In genomic region chr5:33352273-33352645, GRCm38 (mm10) we compare ENCODE assay signal across 15 mouse cellular contexts. TPM values are rescaled to one million over a fixed set of nuclear protein-coding genes. Genes with fewer than 3 reads are reported as not detected.
A peak's percentile ranks its signal among the peaks of the same experiment; 100 is the strongest.
DNase-seq lines count a peak whose midpoint lies in the region; ATAC-seq lines count a peak whose summit lies in the region.
"Had no signal": no experiment of that assay in that cellular context is flagged by ENCODE, and none has a peak within 500 bp of the region (broad histone marks: within the 10 kb centered on the region; RNA-seq: fewer than 3 reads in every experiment).

No protein-coding gene starts in this region.

- peak overlapping the region; percentile 28 for H3K4me2 ChIP-seq in liver, embryonic 16.5 days (ENCODE audit: low read depth, low read length)
- no peak overlapping the region for H3K4me2 ChIP-seq in stomach, embryonic 16.5 days (ENCODE audit: low read depth, low read length)
- H3K4me2 ChIP-seq in midbrain, embryonic 13.5 days (replicated peaks): no peak overlapping the region
- H3K4me2 ChIP-seq: heart, embryonic 15.5 days had no signal

- H3K27ac ChIP-seq in liver, embryonic 16.5 days (ENCODE audit: low read length): peak overlapping the region; percentile 54
- H3K27ac ChIP-seq in stomach, embryonic 16.5 days (ENCODE audit: low read length): peak overlapping the region; percentile 33; the same call in 1 of the 2 replicates
- H3K27ac ChIP-seq in midbrain, embryonic 13.5 days: no peak overlapping the region
- H3K27ac ChIP-seq: heart, embryonic 15.5 days; hindbrain, postnatal 0 days; liver, embryonic 14.5 days; midbrain, embryonic 10.5 days had no signal

- H3K4me3 ChIP-seq in liver, embryonic 16.5 days (ENCODE audit: low read depth, low read length): no peak overlapping the region
- H3K4me3 ChIP-seq in stomach, embryonic 16.5 days (replicated peaks; ENCODE audit: low read length): no peak overlapping the region
- H3K4me3 ChIP-seq in midbrain, embryonic 13.5 days (replicated peaks): no peak overlapping the region
- H3K4me3 ChIP-seq: heart, embryonic 15.5 days; midbrain, embryonic 10.5 days had no signal

- H3K27me3 ChIP-seq in liver, embryonic 16.5 days (ENCODE audit: control insufficient read depth, insufficient read depth, low read depth, low read length): no peaks in the 10 kb centered on the region
- no peaks in the 10 kb centered on the region for H3K27me3 ChIP-seq in stomach, embryonic 16.5 days (ENCODE audit: control insufficient read depth, insufficient read depth, low read length)
- H3K27me3 ChIP-seq in midbrain, embryonic 13.5 days: no peaks in the 10 kb centered on the region
- H3K27me3 ChIP-seq: heart, embryonic 15.5 days had no signal

- WGBS in liver, embryonic 16.5 days (ENCODE audit: insufficient replicate concordance): 53% methylated on average over 8 of the region's 8 CpGs
- WGBS in stomach, embryonic 16.5 days: 72% methylated on average over 8 of the region's 8 CpGs
- WGBS in midbrain, embryonic 13.5 days: 79% methylated on average over 8 of the region's 8 CpGs

- H3K9ac ChIP-seq in liver, embryonic 16.5 days (ENCODE audit: low read depth, low read length): no peak overlapping the region
- H3K9ac ChIP-seq in stomach, embryonic 16.5 days (ENCODE audit: low read length): no peak overlapping the region; the same call in 1 of the 2 replicates
- H3K9ac ChIP-seq in midbrain, embryonic 13.5 days (replicated peaks): no peak overlapping the region
- H3K9ac ChIP-seq: heart, embryonic 15.5 days; liver, embryonic 14.5 days had no signal

- DNase-seq in spleen, postnatal 36 days (ENCODE audit: low spot score in 2 of 2): peak; percentile 3 to 27
- DNase-seq in spleen, adult 18-20 months: no peak
- no peak for DNase-seq in urinary bladder, postnatal 36 days (ENCODE audit: low spot score in 2 of 2)
- DNase-seq: adrenal gland, postnatal 14 days; cerebellum, postnatal 25 days; gastrocnemius, postnatal 25 days had no signal

- peak; percentile 21; the same call in 1 of the 2 replicates for ATAC-seq in common myeloid progenitor, adult 5-6 weeks (replicated peaks; ENCODE audit: low read depth, poor library complexity, severe bottlenecking)
- no peak for ATAC-seq in liver, embryonic 16.5 days (ENCODE audit: low read depth)
- no peak for ATAC-seq in stomach, embryonic 16.5 days (ENCODE audit: insufficient read depth, low FRiP score)
- no peak for ATAC-seq in erythroid progenitor cell, adult 5-6 weeks (replicated peaks; ENCODE audit: low FRiP score, poor library complexity, severe bottlenecking)
- ATAC-seq in midbrain, embryonic 13.5 days: no peak
- ATAC-seq: hindbrain, postnatal 0 days had no signal

- H3K36me3 ChIP-seq in liver, embryonic 16.5 days (ENCODE audit: control insufficient read depth, insufficient read depth): no peaks in the 10 kb centered on the region
- no peaks in the 10 kb centered on the region for H3K36me3 ChIP-seq in stomach, embryonic 16.5 days (ENCODE audit: control insufficient read depth, insufficient read depth, low read length)
- H3K36me3 ChIP-seq in midbrain, embryonic 13.5 days: no peaks in the 10 kb centered on the region
- H3K36me3 ChIP-seq: heart, embryonic 15.5 days; midbrain, embryonic 10.5 days had no signal

- H3K4me1 ChIP-seq in liver, embryonic 16.5 days (ENCODE audit: control insufficient read depth, low read depth, low read length): peaks cover 9% of the 10 kb centered on the region
- peaks cover 12% of the 10 kb centered on the region for H3K4me1 ChIP-seq in stomach, embryonic 16.5 days (ENCODE audit: control insufficient read depth, insufficient read depth, low read length)
- H3K4me1 ChIP-seq in midbrain, embryonic 13.5 days (replicated peaks): peaks cover 14% of the 10 kb centered on the region; the same call in 1 of the 2 replicates

- no peaks in the 10 kb centered on the region for H3K9me3 ChIP-seq in liver, embryonic 16.5 days (replicated peaks; ENCODE audit: control insufficient read depth, low read length)
- H3K9me3 ChIP-seq in stomach, embryonic 16.5 days (replicated peaks; ENCODE audit: control insufficient read depth, low read length): no peaks in the 10 kb centered on the region
- no peaks in the 10 kb centered on the region for H3K9me3 ChIP-seq in midbrain, embryonic 13.5 days
- H3K9me3 ChIP-seq: heart, embryonic 15.5 days; midbrain, embryonic 10.5 days had no signal

RNA-seq across cellular contexts. Expression of gene Maea, which starts 16.9 kb away (rescaled TPM):
- total RNA-seq in common myeloid progenitor, adult 5-6 weeks (2017): 208 and 246 TPM in 2 replicates
- 46.2 and 49.6 TPM in 2 replicates for polyA plus RNA-seq in liver, embryonic 16.5 days (2015; fragmentation: Nextera tagmentation; extraction: Ambion mirVana)
- 111 and 121 TPM in 2 replicates for polyA plus RNA-seq in stomach, embryonic 16.5 days (2015; fragmentation: Nextera tagmentation; extraction: Ambion mirVana)
- 19.7 and 33.2 TPM in 2 replicates for total RNA-seq in erythroid progenitor cell, adult 5-6 weeks (2015; ENCODE audit: low replicate concordance)
- 69.8 and 71.5 TPM in 2 replicates for total RNA-seq in erythroid progenitor cell, adult 5-6 weeks (2017; ENCODE audit: low replicate concordance)
- polyA plus RNA-seq in midbrain, embryonic 13.5 days (2015; fragmentation: Nextera tagmentation; extraction: Ambion mirVana): 138 and 146 TPM in 2 replicates

RNA-seq across cellular contexts. Expression of gene Uvssa, which starts 26.1 kb away (rescaled TPM):
- total RNA-seq in common myeloid progenitor, adult 5-6 weeks (2017): 4.5 and 9.7 TPM in 2 replicates
- 3.0 and 3.1 TPM in 2 replicates for polyA plus RNA-seq in liver, embryonic 16.5 days (2015; fragmentation: Nextera tagmentation; extraction: Ambion mirVana)
- 9.5 and 9.8 TPM in 2 replicates for polyA plus RNA-seq in stomach, embryonic 16.5 days (2015; fragmentation: Nextera tagmentation; extraction: Ambion mirVana)
- 13.8 and 16.9 TPM in 2 replicates for total RNA-seq in erythroid progenitor cell, adult 5-6 weeks (2015; ENCODE audit: low replicate concordance)
- total RNA-seq in erythroid progenitor cell, adult 5-6 weeks (2017; ENCODE audit: low replicate concordance): 24.5 and 28.1 TPM in 2 replicates
- 9.4 and 9.9 TPM in 2 replicates for polyA plus RNA-seq in midbrain, embryonic 13.5 days (2015; fragmentation: Nextera tagmentation; extraction: Ambion mirVana)

Comparison
In these comparisons a context has a peak if more than half of its experiments do, and no peak if none do; other contexts are left out.
1. DNase-seq: peak in spleen, postnatal 36 days (2 of 2); none in spleen, adult 18-20 months (0 of 2) and urinary bladder, postnatal 36 days (0 of 2).